Mouse (Mus musculus): ENCODE measurements around the gene Capns2.

Capns2 gene

DNA sequence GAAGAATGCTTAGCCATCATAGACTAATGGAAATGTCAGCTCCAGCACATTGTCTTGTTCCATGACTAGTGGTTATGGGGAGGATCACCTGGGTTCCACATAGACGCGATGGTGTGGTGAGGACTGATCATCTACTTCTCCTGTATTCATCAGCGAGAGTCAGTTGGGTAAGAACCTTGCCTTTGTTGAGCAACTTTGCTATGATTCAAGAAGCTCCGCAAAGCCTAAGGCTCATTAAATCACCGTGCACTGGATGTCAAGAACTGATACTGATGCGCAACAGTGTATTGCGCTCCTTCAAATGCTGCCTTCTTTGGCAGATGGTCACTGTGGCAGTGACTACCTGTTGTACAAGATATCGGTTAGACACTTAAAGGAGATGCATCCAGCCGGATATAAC is 5.3 kb downstream of the Capns2 start:
- no peak for DNase-seq (ENCODE audit: low spot score)

GRCm38 (mm10) chr8:92908448-92908847 is 7.2 kb downstream of the Capns2 start:
- no peak for DNase-seq (ENCODE audit: low spot score)

DNA sequence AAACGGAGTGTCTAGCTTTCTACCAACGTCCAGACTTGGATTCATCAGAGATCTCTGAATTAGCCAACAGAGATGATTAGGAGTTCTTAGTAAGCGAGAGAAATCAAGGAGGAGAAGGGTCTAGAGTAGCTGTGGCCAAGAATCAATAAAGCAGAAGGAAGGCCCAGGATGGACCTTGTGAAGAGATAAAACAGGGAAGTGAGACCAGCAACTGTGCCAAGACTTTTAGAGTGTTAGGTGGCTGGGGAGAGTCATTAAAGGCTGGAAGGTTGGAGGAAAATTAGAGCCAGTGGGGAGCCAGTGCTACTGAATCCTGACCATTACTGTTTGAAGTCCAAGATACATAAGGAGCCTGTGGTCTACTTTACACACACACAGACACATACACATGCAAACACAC is 10.3 kb downstream of the Capns2 start:
- DNase-seq (ENCODE audit: low spot score) = no peak

- DNase-seq (ENCODE audit: low spot score) = no peak
These were observed 12.2 kb downstream of the Capns2 start for GRCm38 (mm10) chr8:92913396-92913795.

DNA sequence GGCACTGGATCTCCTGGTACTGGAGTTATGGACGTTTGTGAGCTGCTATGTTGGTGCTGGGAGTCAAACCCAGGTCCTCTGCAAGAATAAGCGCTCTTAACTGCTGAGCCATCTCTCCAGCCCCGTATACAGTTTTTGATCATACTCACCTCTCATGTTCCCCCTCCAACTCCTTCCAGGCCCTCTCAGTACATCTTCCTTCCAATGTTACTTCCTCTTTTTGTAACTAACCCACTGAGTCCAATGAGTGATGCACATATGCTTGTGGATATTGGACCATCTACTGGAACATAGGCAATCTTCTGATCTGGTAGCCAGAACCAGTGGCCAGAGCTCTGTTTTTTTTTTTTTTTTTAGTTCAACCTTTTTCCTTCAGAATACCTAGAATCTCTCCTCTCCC is 14.9 kb downstream of the Capns2 start:
- DNase-seq (ENCODE audit: low spot score) = no peak

GRCm38 (mm10) chr8:92921768-92922167 is 20.6 kb downstream of the Capns2 start:
- no peak for DNase-seq (ENCODE audit: low spot score)

DNA sequence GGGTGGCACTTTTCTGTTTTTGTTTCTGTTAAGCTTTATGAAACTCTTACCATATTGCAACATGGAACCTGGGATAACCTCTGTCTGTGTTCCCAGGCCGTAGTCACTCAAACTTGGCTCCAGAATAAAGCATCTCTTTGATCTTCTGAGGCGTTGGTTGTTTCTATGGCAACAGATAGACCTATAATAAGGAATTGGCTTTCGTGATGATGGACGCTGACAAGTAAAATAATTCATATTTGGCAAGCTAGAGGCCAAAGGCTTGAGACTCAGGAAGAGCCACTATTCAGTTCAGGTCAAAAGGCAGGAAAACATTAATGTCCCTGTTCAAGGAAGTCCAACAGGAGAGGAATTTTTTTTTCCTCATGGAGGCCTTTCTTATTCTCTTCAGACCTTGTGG is 27.8 kb downstream of the Capns2 start:
- no peak for DNase-seq (ENCODE audit: low spot score)

GRCm38 (mm10) chr8:92938056-92938455 is 36.8 kb downstream of the Capns2 start:
- no peak for DNase-seq (ENCODE audit: low spot score)

- DNase-seq (ENCODE audit: low spot score) = no peak
These were observed 47.9 kb downstream of the Capns2 start for GRCm38 (mm10) chr8:92949071-92949470.

DNA sequence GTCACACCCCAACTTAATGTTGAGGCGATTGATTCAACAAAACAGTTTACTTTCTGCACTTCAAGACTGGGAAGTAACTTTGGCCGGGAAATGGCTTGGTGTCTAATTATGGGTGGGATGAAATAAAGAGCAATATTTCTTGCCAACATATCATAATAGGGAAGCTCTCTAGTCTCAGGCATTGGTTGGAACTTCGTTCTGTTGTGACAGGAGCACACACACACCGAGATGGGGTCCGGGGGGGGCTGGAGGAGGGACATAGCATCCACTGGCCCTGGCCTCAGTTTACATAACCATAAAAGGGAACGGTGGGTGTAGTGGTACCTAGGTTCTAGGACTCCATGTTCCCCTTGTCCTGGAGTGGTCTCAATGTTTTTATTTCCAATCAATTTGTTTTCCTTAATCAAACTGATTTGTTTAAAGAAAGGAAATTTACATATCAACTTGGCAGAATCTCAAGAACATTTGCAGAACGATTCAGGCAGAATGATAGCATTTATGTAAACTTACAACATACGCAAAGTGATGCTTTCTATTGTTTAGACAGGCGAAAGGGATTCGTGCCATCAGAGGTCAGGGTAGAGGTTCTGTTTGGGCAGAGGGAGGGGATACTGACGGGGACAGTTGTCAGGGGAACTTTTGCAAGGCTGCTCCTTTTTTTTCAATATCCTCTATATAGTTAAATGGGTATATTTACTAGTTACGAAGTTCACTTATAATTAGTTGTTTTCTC is 49.6 kb downstream of the Capns2 start:
- DNase-seq (ENCODE audit: low spot score) = no peak

Measured in testis, postnatal 14 days (tissue).